Mouse (Mus musculus) right cerebral cortex, postnatal 10 days (tissue): ENCODE data around the gene Krtap3-3.
"Not testable (repeated sequence)": the region's sequence is repeated elsewhere in the genome, so short reads cannot be mapped to it uniquely, and the experiment has no call there.

Experiments
- DNase-seq, 2 experiments: peaks; one replicate each; pipeline ENCODE4 v3.0.0; 2021; ENCODE audit warnings: low spot score in 2 of 2

The Krtap3-3 gene

GRCm38 (mm10) chr11:99550765-99551164 is at the start of gene Krtap3-3:
Gene Krtap3-3, minus strand, starts transcription at chr11:99550865.
- no peak for DNase-seq

- DNase-seq = not testable (repeated sequence)
Observed at GRCm38 (mm10) chr11:99597742-99598141, 47.1 kb upstream of the Krtap3-3 start, which contains the start of gene Krtap9-3. Gene Krtap9-3, minus strand, starts transcription at chr11:99598105.

- no peak for DNase-seq
Observed at GRCm38 (mm10) chr11:99590981-99591380, 40.3 kb upstream of the Krtap3-3 start, which contains the start of gene Krtap1-3. Gene Krtap1-3, minus strand, starts transcription at chr11:99591339.

- peak; percentile 35 to 41 for DNase-seq
Observed at GRCm38 (mm10) chr11:99585096-99585495, 34.4 kb upstream of the Krtap3-3 start.

- DNase-seq = no peak
Observed at GRCm38 (mm10) chr11:99583245-99583704, 32.6 kb upstream of the Krtap3-3 start, which contains the start of gene Krtap1-4. Gene Krtap1-4, minus strand, starts transcription at chr11:99583654.

- no peak for DNase-seq
Observed at GRCm38 (mm10) chr11:99581564-99581963, 30.9 kb upstream of the Krtap3-3 start.

- DNase-seq = no peak
Observed at GRCm38 (mm10) chr11:99581051-99581450, 30.4 kb upstream of the Krtap3-3 start.

GRCm38 (mm10) chr11:99580636-99581035 is 30.0 kb upstream of the Krtap3-3 start, which contains the start of gene Krtap1-5:
Gene Krtap1-5, minus strand, starts transcription at chr11:99581016.
- DNase-seq = no peak

GRCm38 (mm10) chr11:99574106-99574505 is 23.4 kb upstream of the Krtap3-3 start:
- peak; percentile 55 to 73 for DNase-seq

- DNase-seq = no peak
Observed at GRCm38 (mm10) chr11:99573164-99573563, 22.5 kb upstream of the Krtap3-3 start.

- DNase-seq = no peak
Observed at GRCm38 (mm10) chr11:99566530-99566929, 15.9 kb upstream of the Krtap3-3 start, which contains the start of gene Krtap3-1. Gene Krtap3-1, minus strand, starts transcription at chr11:99566630.

GRCm38 (mm10) chr11:99562580-99562979 is 11.9 kb upstream of the Krtap3-3 start:
- no peak for DNase-seq

GRCm38 (mm10) chr11:99559366-99559765 is 8.7 kb upstream of the Krtap3-3 start, which contains the start of gene Gm11939:
Gene Gm11939, minus strand, starts transcription at chr11:99559466.
- no peak for DNase-seq

- DNase-seq = no peak
Observed at GRCm38 (mm10) chr11:99557976-99558745, 7.5 kb upstream of the Krtap3-3 start.

- no peak for DNase-seq
Observed at GRCm38 (mm10) chr11:99556753-99557152, 6.1 kb upstream of the Krtap3-3 start, which contains the start of gene Krtap3-2. Gene Krtap3-2, minus strand, starts transcription at chr11:99556853.

- DNase-seq = no peak
Observed at GRCm38 (mm10) chr11:99556195-99556594, 5.5 kb upstream of the Krtap3-3 start.

- DNase-seq = no peak
Observed at GRCm38 (mm10) chr11:99547892-99548291, 2.8 kb downstream of the Krtap3-3 start.

- peak; percentile 51 to 60 for DNase-seq
Observed at GRCm38 (mm10) chr11:99539721-99540120, 10.9 kb downstream of the Krtap3-3 start.

- DNase-seq = no peak
Observed at GRCm38 (mm10) chr11:99521288-99521860, 29.3 kb downstream of the Krtap3-3 start, which contains the start of gene Krt39. Gene Krt39, minus strand, starts transcription at chr11:99521338.

GRCm38 (mm10) chr11:99514098-99514497 is 36.6 kb downstream of the Krtap3-3 start:
- no peak for DNase-seq
